Mouse (Mus musculus) ES-E14 (cell line): Measurements from ENCODE around the gene Mgat3. TPM values are rescaled to one million over a fixed set of nuclear protein-coding genes. Genes with fewer than 3 reads are reported as not detected.

Source experiments
- DNase-seq: peaks from one replicate; pipeline ENCODE4 v3.0.0-alpha.2; 2013; ENCODE audit warnings: low read depth, low spot score
- H3K27ac ChIP-seq: 2 replicates; pipeline ENCODE4 v1.5.1; 2012; ENCODE audit warnings: low read depth, mild to moderate bottlenecking, low read length, moderate library complexity, mixed read lengths; ENCODE audit not compliant: poor library complexity, insufficient read depth, severe bottlenecking
- H3K36me3 ChIP-seq: 2 replicates; pipeline ENCODE4 v1.6.1; 2012; ENCODE audit warnings: mild to moderate bottlenecking, low read length, moderate library complexity, mixed read lengths; ENCODE audit not compliant: control insufficient read depth, poor library complexity, insufficient read depth, severe bottlenecking
- H3K4me1 ChIP-seq, 2 experiments: fragments of 150-350 bp in 1 of 2; sonication (generic) in 1 of 2; 2 replicates each; pipeline ENCODE4 v1.6.1; 2012; ENCODE audit warnings: low read length in 2 of 2, mild to moderate bottlenecking in 1 of 2, mixed read lengths in 1 of 2; ENCODE audit not compliant: control insufficient read depth in 2 of 2, insufficient read depth in 2 of 2, poor library complexity in 1 of 2
- H3K4me3 ChIP-seq, 2 experiments: fragments of 150-350 bp in 1 of 2; sonication (generic) in 1 of 2; 2 replicates each; pipeline ENCODE4 v1.5.1; 2012; ENCODE audit warnings: low read length in 2 of 2, low read depth in 1 of 2, mild to moderate bottlenecking in 1 of 2, mixed read lengths in 1 of 2; ENCODE audit not compliant: insufficient read depth in 1 of 2, poor library complexity in 1 of 2, severe bottlenecking in 1 of 2
- H3K9ac ChIP-seq: 2 replicates; pipeline ENCODE4 v1.6.1; 2012; ENCODE audit warnings: low read depth, mild to moderate bottlenecking, low read length, mixed read lengths; ENCODE audit not compliant: poor library complexity, insufficient read depth, severe bottlenecking
- H3K9me3 ChIP-seq: fragments of 150-350 bp; sonication (generic); 2 replicates; pipeline ENCODE4 v1.6.1; 2012; ENCODE audit warnings: low read depth, mild to moderate bottlenecking, low read length; ENCODE audit not compliant: control insufficient read depth, insufficient read depth
- CHD2 ChIP-seq: IDR thresholded peaks from 2 replicates; pipeline ENCODE4 v1.6.1; 2014; ENCODE audit warnings: mild to moderate bottlenecking, low read depth, low read length, inconsistent platforms
- HCFC1 ChIP-seq: IDR thresholded peaks from 2 replicates; pipeline ENCODE4 v1.6.1; 2012; ENCODE audit warnings: low read length, inconsistent platforms, borderline replicate concordance; ENCODE audit not compliant: insufficient read depth
- MAFK ChIP-seq: IDR thresholded peaks from 2 replicates; pipeline ENCODE4 v1.6.1; 2014; ENCODE audit warnings: mild to moderate bottlenecking, low read depth, low read length, inconsistent platforms; ENCODE audit not compliant: insufficient read depth
- ZC3H11A ChIP-seq: IDR thresholded peaks from 2 replicates; pipeline ENCODE4 v1.6.1; 2012; ENCODE audit warnings: low read depth, mild to moderate bottlenecking, inconsistent platforms, low read length, borderline replicate concordance
- ZNF384 ChIP-seq: IDR thresholded peaks from 2 replicates; pipeline ENCODE4 v1.6.1; 2012; ENCODE audit warnings: low read depth, low read length, inconsistent platforms
- in situ Hi-C, 2 experiments: fragments of 600-800 bp; cut with MboI; formaldehyde crosslinking; loops; one replicate each; pipeline ENCODE4 v1.15.1; 2025; ENCODE audit warnings: low sequenced_read_pairs in 2 of 2, inconsistent platforms in 1 of 2; ENCODE audit not compliant: unreplicated experiment in 2 of 2
- total RNA-seq: library from RNA; depleted of rRNA; stranded (reverse); fragments of 300-350 nt; gene quantifications from 2 replicates; pipeline ENCODE4 v1.2.3, GENCODE M21; 2012

Gene Mgat3
- total RNA-seq, 1 experiment = 8.5 TPM

DNA sequence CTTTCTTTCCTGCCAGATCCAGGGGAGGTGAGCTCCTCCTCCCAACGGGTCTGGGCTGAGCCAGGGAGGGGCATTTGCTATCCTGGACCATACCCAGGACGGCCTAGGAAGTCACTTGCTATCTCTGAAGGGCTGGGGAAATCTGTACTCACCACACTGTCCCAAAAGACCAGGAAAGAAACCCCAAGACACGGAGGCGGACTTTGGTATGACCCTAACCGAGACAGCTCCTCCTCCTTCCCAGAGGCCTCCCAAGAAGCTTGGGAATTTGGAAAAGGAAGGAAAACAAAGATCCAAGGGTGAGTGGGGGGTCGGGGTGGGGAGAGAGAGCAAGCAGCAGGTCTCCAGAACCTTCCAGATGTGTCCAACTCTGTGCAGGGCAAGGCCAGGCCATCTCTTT, 1.7 kb upstream of the Mgat3 start:
- Histone ChIP-seq H3K9ac (peak overlapping the region; percentile 5; the same call in 1 of the 2 replicates), H3K27ac (peak overlapping the region; percentile 79), H3K4me1 (peaks cover 27 to 31% of the 10 kb centered on the region in 2 experiments), H3K9me3 (no peaks in the 10 kb centered on the region), H3K36me3 (no peaks in the 10 kb centered on the region), H3K4me3 (peak overlapping the region; percentile 56 to 79)
- no peak for TF ChIP-seq HCFC1
- no peak for TF ChIP-seq CHD2
- no peak for TF ChIP-seq MAFK
- no peak for TF ChIP-seq ZC3H11A
- TF ChIP-seq ZNF384 = no peak
- in situ Hi-C loops = no loop called here
- no peak for DNase-seq

- Histone ChIP-seq H3K27ac (no peak overlapping the region), H3K9ac (peak overlapping the region; percentile 78), H3K4me1 (peaks cover 25 to 31% of the 10 kb centered on the region in 2 experiments), H3K9me3 (no peaks in the 10 kb centered on the region), H3K36me3 (no peaks in the 10 kb centered on the region), H3K4me3 (peak overlapping the region; percentile 88 to 93)
- TF ChIP-seq ZC3H11A (no peak), CHD2 (no peak), ZNF384 (no peak), HCFC1 (no peak)
- in situ Hi-C loops = no loop called here
- DNase-seq = no peak
Measured at GRCm38 (mm10) chr15:80173781-80174597, 468 bp downstream of the Mgat3 start.

- in situ Hi-C loops = no loop called here
- peaks cover 24 to 27% of the 10 kb centered on the region in 2 experiments for H3K4me1 ChIP-seq
Measured at GRCm38 (mm10) chr15:80174598-80174875, 1.0 kb downstream of the Mgat3 start.

DNA sequence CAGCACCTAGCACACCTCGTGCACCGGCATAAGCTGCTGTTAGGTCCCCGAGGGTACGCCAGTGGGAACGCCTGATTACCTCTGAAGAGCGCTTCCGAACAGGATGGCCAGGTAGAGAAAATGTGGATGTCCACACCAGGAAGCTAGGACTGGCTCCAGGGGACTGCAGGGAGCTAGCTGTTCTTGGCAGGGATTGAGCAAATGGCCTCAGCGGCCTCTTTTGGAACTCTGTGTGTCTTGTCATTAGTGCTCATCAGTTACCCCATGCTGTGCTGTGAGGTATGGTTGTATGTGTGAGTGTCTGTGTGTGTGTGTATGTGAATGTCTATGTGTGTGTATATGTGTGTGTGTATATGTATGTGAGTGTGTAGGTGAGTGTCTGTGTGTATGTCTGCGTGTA, 1.8 kb downstream of the Mgat3 start:
- Histone ChIP-seq H3K36me3 (no peaks in the 10 kb centered on the region), H3K9me3 (no peaks in the 10 kb centered on the region), H3K4me1 (peaks cover 17 to 22% of the 10 kb centered on the region in 2 experiments), H3K4me3 (no peak overlapping the region), H3K9ac (no peak overlapping the region), H3K27ac (no peak overlapping the region)
- TF ChIP-seq ZNF384 (no peak), ZC3H11A (no peak), HCFC1 (no peak)
- in situ Hi-C loops = no loop called here
- no peak for DNase-seq

More at GRCm38 (mm10) chr15:80174598-80174875, 1.0 kb downstream of the Mgat3 start:
- H3K9ac ChIP-seq = no peak overlapping the region; the same call in 1 of the 2 replicates
- no peaks in the 10 kb centered on the region for H3K9me3 ChIP-seq
- H3K36me3 ChIP-seq = no peaks in the 10 kb centered on the region
- TF ChIP-seq MAFK (no peak), ZC3H11A (no peak), HCFC1 (no peak), ZNF384 (no peak), CHD2 (no peak)
- H3K27ac ChIP-seq = no peak overlapping the region
- DNase-seq = no peak
- H3K4me3 ChIP-seq = peak overlapping the region; percentile 88 to 93
